Mouse (Mus musculus): ENCODE measurements around the gene Bbs9. TPM values are rescaled to one million over a fixed set of nuclear protein-coding genes. Genes with fewer than 3 reads are reported as not detected.

Bbs9 gene
- polyA plus RNA-seq, 1 experiment from 2014 or later: 19.6 TPM

DNA sequence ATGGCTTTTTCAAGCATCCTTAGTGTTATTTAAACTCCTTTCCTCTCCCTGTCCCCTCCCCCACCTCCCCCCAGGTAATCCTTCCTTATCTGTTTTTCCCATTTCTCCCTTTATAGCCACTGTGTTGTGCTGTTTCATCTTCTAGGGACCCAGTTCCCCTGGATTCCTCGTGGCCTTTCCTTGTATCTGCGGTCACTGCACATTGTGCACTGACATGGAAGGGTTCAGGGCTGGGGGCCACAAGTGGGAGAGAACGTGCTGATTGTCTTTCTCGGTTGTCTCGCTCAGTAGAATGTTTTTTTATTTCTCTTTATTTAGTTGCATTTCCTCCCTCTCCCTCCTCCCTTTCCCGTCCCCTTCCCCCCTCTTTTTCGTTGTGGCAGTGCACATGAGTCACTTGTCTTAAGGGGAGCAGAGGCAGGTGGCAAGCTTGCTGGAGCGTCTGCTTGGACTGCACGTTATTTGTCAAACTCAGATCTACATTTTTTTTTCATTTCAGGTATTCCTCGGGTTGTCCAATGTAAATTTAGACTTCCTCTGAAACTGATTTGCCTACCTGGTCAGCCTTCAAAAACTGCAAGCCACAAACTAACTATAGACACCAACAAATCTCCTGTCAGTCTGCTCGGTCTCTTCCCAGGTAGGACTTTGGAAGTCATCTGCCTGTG, 179.3 kb downstream of the Bbs9 start:
- H3K27ac ChIP-seq (replicated peaks): no peak overlapping the region
- no peak overlapping the region for H3K9ac ChIP-seq
- H3K27me3 ChIP-seq: no peaks in the 10 kb centered on the region
- H3K9me3 ChIP-seq: no peaks in the 10 kb centered on the region
- ATAC-seq (ENCODE audit: low FRiP score, low read depth): no peak
- H3K36me3 ChIP-seq: no peaks in the 10 kb centered on the region
- no peak overlapping the region for H3K4me3 ChIP-seq
- H3K4me1 ChIP-seq (replicated peaks): no peaks in the 10 kb centered on the region
- H3K4me2 ChIP-seq: no peak overlapping the region
- WGBS: 53% methylated on average over 11 of the region's 11 CpGs

DNA sequence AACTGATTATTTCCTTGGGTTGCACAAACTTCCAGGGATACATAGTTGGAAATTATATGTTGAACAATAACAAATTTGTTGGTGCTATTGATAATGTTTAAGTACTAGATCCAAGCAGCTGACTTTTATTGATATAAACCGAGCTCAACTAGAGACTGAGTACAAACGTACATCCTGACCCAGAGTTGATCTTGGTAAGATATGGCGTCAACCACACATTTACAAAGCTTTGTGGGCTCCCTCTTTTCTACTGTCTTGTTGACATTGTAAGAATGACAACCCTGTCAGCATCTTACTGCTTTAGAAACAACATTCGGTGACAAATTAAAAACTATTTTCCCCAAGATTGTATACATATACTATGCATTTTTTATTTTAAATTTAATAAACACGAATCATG, 181.7 kb downstream of the Bbs9 start:
- H3K4me1 ChIP-seq (replicated peaks): no peaks in the 10 kb centered on the region
- H3K27ac ChIP-seq (replicated peaks): no peak overlapping the region
- no peak overlapping the region for H3K4me3 ChIP-seq
- no peaks in the 10 kb centered on the region for H3K27me3 ChIP-seq
- 96% methylated on average over 5 of the region's 5 CpGs for WGBS
- H3K9me3 ChIP-seq: no peaks in the 10 kb centered on the region
- H3K36me3 ChIP-seq: no peaks in the 10 kb centered on the region
- no peak overlapping the region for H3K4me2 ChIP-seq
- H3K9ac ChIP-seq: no peak overlapping the region
- ATAC-seq (ENCODE audit: low FRiP score, low read depth): no peak

DNA sequence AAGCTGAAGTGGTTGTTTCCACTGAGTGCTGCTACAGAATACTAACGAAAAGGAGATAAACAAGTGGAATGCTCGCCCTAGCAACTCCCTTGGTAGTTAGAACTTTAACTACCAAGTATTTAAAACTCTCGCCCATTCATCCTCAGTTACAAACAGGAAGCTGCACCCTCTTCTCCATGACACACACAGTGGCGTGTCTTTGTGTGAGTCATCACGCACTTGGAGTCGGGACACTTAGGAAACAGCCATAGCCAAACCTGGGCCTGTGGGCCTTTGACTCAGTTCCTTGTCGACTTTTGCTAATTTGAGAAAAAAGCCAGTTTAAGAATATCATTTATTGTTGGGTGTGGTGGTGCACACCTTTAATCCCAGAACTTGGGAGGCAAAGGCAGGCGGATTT, 189.6 kb downstream of the Bbs9 start:
- H3K9me3 ChIP-seq: no peaks in the 10 kb centered on the region
- ATAC-seq (ENCODE audit: low FRiP score, low read depth): no peak
- no peaks in the 10 kb centered on the region for H3K27me3 ChIP-seq
- 88% methylated on average over 8 of the region's 8 CpGs for WGBS
- H3K4me2 ChIP-seq: no peak overlapping the region
- H3K4me3 ChIP-seq: no peak overlapping the region
- no peaks in the 10 kb centered on the region for H3K4me1 ChIP-seq (replicated peaks)
- H3K9ac ChIP-seq: no peak overlapping the region
- no peak overlapping the region for H3K27ac ChIP-seq (replicated peaks)
- H3K36me3 ChIP-seq: no peaks in the 10 kb centered on the region

DNA sequence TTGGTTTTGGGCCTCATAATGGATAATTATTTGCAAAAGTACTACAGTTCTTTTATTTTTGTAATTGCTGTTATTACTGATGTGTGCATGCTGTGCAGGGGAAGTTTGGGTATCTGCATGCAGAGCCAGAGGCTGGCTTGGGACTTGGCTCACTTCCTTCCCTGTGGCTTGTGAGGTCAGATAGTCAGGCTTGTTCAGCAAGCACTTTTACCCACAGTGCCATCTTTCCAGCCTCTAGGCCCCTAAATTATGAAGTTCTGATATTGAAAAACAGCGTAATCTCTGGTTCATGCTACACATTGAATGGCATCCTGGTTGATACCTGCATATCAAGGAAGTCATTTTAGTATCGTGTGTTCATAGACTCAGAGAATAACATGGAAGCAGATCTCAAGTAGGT, 197.4 kb downstream of the Bbs9 start:
- Histone ChIP-seq H3K4me1 (replicated peaks) (no peaks in the 10 kb centered on the region), H3K36me3 (no peaks in the 10 kb centered on the region), H3K4me2 (no peak overlapping the region), H3K27ac (replicated peaks) (no peak overlapping the region), H3K4me3 (no peak overlapping the region), H3K9me3 (no peaks in the 10 kb centered on the region), H3K27me3 (no peaks in the 10 kb centered on the region), H3K9ac (no peak overlapping the region)
- 91% methylated on average over 2 of the region's 2 CpGs for WGBS
- ATAC-seq (ENCODE audit: low FRiP score, low read depth): no peak

DNA sequence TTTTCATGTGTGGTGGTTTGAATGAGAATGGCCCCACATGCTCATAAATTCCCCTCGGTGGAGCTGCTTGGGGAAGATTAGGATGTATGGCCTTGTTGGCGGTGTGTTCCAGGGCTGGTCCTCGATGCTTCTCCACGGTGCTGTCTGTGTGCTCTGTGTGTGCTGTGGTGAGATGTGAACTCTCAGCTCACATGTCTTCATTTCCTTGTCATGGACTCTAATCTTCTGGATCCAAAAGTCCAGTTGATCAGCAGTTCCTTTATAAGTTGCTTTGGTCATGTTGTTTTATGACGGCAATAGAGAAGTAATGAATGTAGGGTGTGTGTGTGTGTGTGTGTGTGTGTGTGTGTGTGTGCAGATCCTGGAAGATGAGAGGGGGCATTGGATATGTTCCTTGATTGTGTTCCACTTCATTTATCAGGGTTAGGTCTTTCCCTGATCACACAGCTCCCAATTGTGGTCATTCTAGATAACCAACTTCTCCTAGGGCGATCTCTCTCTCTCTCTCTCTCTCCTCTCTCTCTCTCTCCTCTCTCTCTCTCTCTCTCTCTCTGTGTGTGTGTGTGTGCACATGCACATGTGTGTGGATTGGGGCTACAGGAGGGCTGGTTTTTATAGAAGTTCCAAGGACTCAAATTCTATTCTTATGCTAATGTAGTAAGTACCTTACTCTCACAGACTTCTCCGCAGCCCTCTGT, 201.8 kb downstream of the Bbs9 start:
- Histone ChIP-seq H3K4me3 (no peak overlapping the region), H3K4me2 (no peak overlapping the region), H3K36me3 (no peaks in the 10 kb centered on the region), H3K27me3 (no peaks in the 10 kb centered on the region), H3K9me3 (no peaks in the 10 kb centered on the region), H3K27ac (replicated peaks) (no peak overlapping the region), H3K9ac (no peak overlapping the region), H3K4me1 (replicated peaks) (0 out of 2 replicates have a peak, but pooled peaks cover 3% of the 10 kb centered on the region)
- 87% methylated on average over 7 of the region's 7 CpGs for WGBS
- no peak for ATAC-seq (ENCODE audit: low FRiP score, low read depth)

DNA sequence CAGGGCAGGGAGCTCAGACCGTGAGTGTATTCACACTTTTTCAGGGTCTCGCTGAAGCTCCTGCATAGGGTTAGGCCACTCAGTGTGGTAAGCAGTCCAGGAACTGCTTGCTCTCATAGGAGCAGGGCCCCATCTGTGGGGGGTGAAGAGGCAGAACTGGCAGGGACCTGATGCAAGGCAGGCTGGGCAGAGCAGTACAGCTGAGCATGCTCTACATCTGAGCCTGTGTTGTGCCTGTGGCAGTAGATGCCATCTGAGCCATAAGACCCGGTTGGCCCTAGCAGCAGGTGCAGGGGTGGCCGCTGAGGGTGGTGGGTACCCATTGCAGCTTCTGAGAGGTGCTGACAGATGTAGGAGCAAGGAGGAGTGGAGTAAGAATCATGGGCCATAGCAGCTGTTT, 202.5 kb downstream of the Bbs9 start:
- H3K4me1 ChIP-seq (replicated peaks): 0 out of 2 replicates have a peak, but pooled peaks cover 3% of the 10 kb centered on the region
- H3K4me2 ChIP-seq: no peak overlapping the region
- H3K9me3 ChIP-seq: no peaks in the 10 kb centered on the region
- H3K36me3 ChIP-seq: no peaks in the 10 kb centered on the region
- H3K27me3 ChIP-seq: no peaks in the 10 kb centered on the region
- no peak overlapping the region for H3K27ac ChIP-seq (replicated peaks)
- H3K4me3 ChIP-seq: no peak overlapping the region
- no peak for ATAC-seq (ENCODE audit: low FRiP score, low read depth)
- 61% methylated on average over 4 of the region's 4 CpGs for WGBS
- no peak overlapping the region for H3K9ac ChIP-seq

DNA sequence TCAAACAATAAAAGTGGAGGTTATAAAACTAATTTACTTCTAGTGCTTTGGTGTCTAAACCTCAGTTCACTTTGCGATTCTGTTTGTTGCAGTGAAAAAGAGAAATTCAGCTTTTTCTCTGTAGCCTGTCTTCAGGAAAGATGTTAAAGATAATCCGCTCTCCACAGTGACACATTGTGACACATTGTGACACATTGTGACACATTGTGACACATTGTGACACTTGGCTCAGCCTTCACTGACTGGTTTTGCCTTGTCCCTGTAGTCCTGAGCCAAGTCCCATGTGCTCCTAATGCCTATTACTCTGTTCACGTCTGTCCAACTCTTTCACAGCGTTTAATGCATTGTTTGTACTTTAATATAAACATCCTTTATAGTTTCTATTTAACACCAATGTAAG, 203.0 kb downstream of the Bbs9 start:
- Histone ChIP-seq H3K4me3 (no peak overlapping the region), H3K27me3 (no peaks in the 10 kb centered on the region), H3K4me1 (replicated peaks) (0 out of 2 replicates have a peak, but pooled peaks cover 3% of the 10 kb centered on the region), H3K9ac (no peak overlapping the region), H3K4me2 (no peak overlapping the region), H3K36me3 (no peaks in the 10 kb centered on the region), H3K27ac (replicated peaks) (no peak overlapping the region), H3K9me3 (no peaks in the 10 kb centered on the region)
- ATAC-seq (ENCODE audit: low FRiP score, low read depth): no peak
- 84% methylated on average over 4 of the region's 4 CpGs for WGBS

DNA sequence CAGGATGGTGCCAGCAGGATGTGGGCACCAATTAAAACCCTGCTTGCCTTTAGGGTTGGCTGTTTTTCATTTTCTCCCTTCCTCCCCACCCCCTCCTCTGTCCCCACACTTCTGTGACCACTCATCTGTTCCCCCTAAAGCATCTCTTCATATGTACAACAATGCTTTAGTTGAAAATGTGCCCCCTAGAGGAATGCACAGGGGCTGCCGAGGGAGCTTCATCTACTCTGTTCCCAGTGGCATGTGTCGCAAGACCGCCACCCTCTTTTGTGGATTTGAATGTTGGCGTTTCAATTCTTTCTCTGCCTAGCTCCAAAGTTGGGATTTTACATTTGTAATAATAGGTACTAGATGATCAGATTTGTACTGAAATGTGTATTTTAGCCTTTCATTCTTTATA, 204.0 kb downstream of the Bbs9 start:
- no peak overlapping the region for H3K9ac ChIP-seq
- no peak overlapping the region for H3K27ac ChIP-seq (replicated peaks)
- ATAC-seq (ENCODE audit: low FRiP score, low read depth): no peak
- H3K27me3 ChIP-seq: no peaks in the 10 kb centered on the region
- 0 out of 2 replicates have a peak, but pooled peaks cover 3% of the 10 kb centered on the region for H3K4me1 ChIP-seq (replicated peaks)
- WGBS: 79% methylated on average over 4 of the region's 4 CpGs
- no peaks in the 10 kb centered on the region for H3K9me3 ChIP-seq
- H3K36me3 ChIP-seq: no peaks in the 10 kb centered on the region
- H3K4me2 ChIP-seq: no peak overlapping the region
- H3K4me3 ChIP-seq: no peak overlapping the region

DNA sequence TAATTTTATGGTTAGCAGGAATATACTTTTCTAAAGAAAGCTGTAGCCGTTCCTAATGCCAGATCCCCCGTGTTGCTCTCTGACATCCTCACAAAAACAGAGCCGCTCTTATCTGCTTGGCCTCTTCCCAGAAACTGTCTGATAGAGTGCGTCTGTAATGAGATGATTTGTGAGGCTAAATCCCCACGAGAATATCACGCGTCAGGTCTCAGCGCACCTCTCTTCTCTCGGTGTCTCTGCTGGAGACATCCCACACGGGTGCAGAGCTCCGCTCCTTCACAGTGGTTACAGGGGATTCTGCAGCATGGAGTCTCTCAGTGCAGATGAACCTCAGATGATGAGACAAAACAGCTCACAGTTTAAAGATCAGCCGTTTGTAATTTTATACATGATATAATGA, 204.5 kb downstream of the Bbs9 start:
- 45% methylated on average over 12 of the region's 12 CpGs for WGBS
- no peaks in the 10 kb centered on the region for H3K36me3 ChIP-seq
- no peaks in the 10 kb centered on the region for H3K27me3 ChIP-seq
- H3K4me1 ChIP-seq (replicated peaks): 0 out of 2 replicates have a peak, but pooled peaks cover 3% of the 10 kb centered on the region
- no peak overlapping the region for H3K4me3 ChIP-seq
- no peak overlapping the region for H3K27ac ChIP-seq (replicated peaks)
- 0 out of 2 replicates have a peak, but pooled peaks have one; percentile 60 for ATAC-seq (ENCODE audit: low FRiP score, low read depth)
- H3K9ac ChIP-seq: no peak overlapping the region
- no peak overlapping the region for H3K4me2 ChIP-seq
- no peaks in the 10 kb centered on the region for H3K9me3 ChIP-seq

DNA sequence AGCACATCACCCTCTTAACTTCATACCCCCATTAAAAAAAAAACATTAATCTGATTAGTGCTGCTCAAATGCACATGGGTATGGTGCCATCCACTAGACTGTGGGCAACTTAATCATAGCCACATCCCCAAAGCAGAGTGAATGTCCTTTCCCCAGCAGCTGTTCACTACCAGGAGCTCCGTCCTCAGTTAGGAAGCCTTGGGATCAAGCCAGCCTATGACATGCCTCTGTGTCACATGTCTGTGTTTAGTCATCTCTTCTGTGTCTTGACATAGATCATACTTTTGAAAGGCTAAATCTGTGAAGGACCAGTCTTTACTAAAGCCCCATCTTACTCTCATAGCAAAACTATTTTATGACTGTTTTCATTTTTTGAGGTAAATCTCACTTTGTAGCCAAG, 205.0 kb downstream of the Bbs9 start:
- ATAC-seq (ENCODE audit: low FRiP score, low read depth): no peak
- Histone ChIP-seq H3K9ac (no peak overlapping the region), H3K4me1 (replicated peaks) (0 out of 2 replicates have a peak, but pooled peaks cover 3% of the 10 kb centered on the region), H3K4me2 (no peak overlapping the region), H3K27me3 (no peaks in the 10 kb centered on the region), H3K4me3 (no peak overlapping the region), H3K27ac (replicated peaks) (no peak overlapping the region), H3K36me3 (no peaks in the 10 kb centered on the region), H3K9me3 (no peaks in the 10 kb centered on the region)
- WGBS: 45% methylated on average over 1 of the region's 1 CpGs

DNA sequence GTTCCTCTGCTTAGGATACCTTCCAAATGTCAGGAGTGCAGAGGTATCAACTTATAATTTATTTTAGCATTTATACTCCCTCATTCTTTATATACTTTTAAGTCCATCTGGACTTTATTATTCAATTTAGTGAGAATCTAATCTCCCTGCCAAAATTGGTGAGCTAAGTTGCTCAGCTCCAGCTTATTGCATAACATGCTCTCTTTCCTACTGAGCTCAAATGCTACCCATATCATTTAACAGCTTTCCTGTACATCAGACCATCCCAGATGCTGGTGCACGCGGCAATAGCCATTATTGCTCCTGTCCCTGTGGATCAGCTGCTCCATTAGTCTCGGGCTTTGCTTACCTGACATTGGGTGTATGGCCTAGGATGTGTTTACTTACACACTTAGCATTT, 208.3 kb downstream of the Bbs9 start:
- no peaks in the 10 kb centered on the region for H3K9me3 ChIP-seq
- H3K27ac ChIP-seq (replicated peaks): no peak overlapping the region
- H3K4me1 ChIP-seq (replicated peaks): 0 out of 2 replicates have a peak, but pooled peaks cover 3% of the 10 kb centered on the region
- no peaks in the 10 kb centered on the region for H3K36me3 ChIP-seq
- no peak for ATAC-seq (ENCODE audit: low FRiP score, low read depth)
- no peaks in the 10 kb centered on the region for H3K27me3 ChIP-seq
- H3K9ac ChIP-seq: no peak overlapping the region
- no peak overlapping the region for H3K4me3 ChIP-seq
- no peak overlapping the region for H3K4me2 ChIP-seq
- WGBS: 55% methylated on average over 3 of the region's 3 CpGs

DNA sequence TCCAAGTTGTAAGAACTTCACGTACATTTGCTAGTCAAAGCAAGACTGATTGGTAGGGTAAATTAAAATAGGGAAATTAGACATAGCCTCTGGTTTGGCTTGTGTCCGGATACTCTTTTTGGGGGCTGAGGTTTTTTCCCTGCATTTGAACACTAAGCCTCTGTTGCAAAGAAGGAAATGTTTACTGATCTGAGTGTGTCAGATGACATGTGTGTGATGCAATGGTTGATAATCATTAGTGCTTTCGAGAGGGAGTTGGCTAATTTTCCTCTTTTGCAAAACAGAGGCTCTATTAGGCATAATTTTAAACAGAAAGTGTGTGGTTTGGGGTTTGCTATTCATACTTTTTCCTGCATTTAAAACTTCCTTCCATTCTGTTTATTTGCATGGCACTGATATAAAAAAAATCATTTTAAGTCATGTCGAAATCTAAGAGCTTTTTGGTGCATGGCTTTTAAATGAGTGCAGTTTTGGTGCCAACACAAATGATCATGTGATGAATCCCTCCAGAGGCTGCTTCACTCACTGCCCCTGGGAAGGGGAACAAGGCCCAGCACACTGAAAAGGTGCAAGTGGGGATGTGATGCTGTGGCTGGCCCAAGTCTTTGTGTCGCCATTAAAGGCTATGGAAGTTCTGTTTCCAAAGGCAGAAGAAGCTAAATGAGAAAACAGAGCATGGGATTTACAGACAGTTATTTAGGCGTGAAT, 211.4 kb downstream of the Bbs9 start:
- H3K4me3 ChIP-seq: no peak overlapping the region
- WGBS: 86% methylated on average over 6 of the region's 6 CpGs
- H3K36me3 ChIP-seq: no peaks in the 10 kb centered on the region
- ATAC-seq (ENCODE audit: low FRiP score, low read depth): no peak
- H3K4me2 ChIP-seq: no peak overlapping the region
- no peaks in the 10 kb centered on the region for H3K4me1 ChIP-seq (replicated peaks)
- H3K9me3 ChIP-seq: no peaks in the 10 kb centered on the region
- no peak overlapping the region for H3K27ac ChIP-seq (replicated peaks)
- no peaks in the 10 kb centered on the region for H3K27me3 ChIP-seq
- no peak overlapping the region for H3K9ac ChIP-seq

All from hindbrain, embryonic 15.5 days (tissue).